Mouse (Mus musculus) erythroid progenitor cell, adult 5-6 weeks (primary cell): ENCODE results near the gene Rsph3b. TPM values are rescaled to one million over a fixed set of nuclear protein-coding genes. Genes with fewer than 3 reads are reported as not detected.

Experiments
- ATAC-seq: replicated peaks from 2 replicates; pipeline ENCODE4 v1.8.0; 2016; ENCODE audit warnings: moderate number of reproducible peaks, mild to moderate bottlenecking, moderate TSS enrichment, inconsistent platforms; ENCODE audit not compliant: poor library complexity, low FRiP score, severe bottlenecking
- total RNA-seq, 2 experiments: library from RNA; stranded (forward) in 1 of 2; stranded (reverse) in 1 of 2; fragments of 150-400 nt in 1 of 2; fragments of 186-747, 209-891 nt in 1 of 2; gene quantifications; 2 replicates each; pipeline versions ENCODE4 v1.2.3 to v1.2.4; 2015 to 2017; ENCODE audit warnings: low replicate concordance in 2 of 2

Rsph3b gene
- total RNA-seq, 2 experiments from 2014 or later = 2.0 to 5.4 TPM

DNA sequence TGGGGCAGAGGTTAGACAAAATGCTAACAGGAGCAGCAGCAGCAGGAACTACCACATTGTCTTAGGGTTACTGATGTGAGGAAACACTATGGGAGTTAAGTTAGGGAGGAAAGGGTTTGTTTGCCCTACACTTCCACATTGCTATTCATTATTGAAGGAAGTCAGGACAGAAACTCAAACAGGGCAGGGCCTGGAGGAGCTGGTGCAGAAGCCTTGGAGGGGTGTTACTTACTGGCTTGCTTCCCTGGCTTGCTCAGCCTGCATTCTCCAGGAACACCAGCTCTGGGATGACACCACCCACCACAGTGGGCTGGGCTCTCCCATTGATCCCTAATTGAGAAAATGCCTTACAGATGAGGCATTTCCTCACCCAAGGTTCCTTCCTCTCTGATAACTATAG is 79.7 kb downstream of the Rsph3b start:
- ATAC-seq = no peak

DNA sequence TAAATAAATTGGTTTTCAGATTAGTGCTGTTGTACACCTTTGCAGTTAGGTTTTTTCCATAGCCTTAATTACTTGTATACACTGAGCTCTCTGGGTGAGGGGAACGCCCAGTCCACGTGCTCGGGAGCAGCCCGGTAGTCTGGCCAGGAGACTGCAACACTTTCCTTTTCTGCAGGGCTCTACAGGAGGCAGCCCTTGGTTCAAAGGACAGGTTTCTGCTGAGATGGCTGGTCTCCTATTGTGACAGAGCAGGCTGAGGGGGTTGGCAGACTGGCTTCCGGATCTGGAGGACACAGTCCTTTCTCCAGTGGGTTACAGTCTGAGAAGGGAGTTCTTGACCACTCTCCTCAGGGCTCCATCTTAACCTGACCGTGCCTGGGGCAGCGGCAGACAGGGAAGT is 80.7 kb downstream of the Rsph3b start:
- ATAC-seq = no peak

DNA sequence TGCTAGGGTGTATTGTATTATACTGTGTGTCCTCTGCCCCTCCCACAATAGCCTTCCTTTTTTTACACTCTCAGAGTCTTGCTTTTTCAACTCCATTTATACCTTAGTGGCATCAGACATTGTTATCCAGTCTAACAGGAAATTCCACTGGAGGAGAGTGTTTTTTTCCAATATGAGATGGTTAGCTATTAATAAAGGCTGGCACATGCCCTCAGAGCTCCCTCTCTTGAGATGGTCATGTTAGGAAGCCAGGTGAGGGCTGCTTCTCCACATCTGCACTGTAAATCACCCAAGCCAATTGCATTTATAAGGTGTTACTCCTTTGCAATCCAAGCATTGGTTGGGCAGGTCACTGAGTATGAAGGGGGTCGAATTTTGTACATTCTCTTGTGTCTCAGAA is 81.9 kb downstream of the Rsph3b start:
- ATAC-seq = no peak

DNA sequence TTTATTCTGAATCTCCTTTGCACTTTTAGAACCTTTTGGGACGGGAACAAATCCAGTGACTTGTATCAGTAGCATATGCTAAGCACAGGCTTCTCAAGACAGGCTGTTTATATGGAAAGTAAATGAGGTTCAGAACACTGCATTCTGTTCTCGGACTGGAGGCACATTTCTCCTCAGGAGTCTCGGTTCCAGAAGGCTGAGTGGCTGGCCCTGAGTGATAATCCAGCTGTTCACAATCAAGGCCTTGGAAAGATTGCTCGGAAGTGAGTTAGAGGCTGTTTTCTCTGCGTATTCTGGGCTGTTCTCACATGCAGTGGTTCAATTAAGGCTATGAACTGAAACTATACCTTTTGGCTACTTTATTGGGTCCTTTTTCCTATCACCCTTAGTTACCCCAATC is 82.9 kb downstream of the Rsph3b start:
- ATAC-seq = no peak

DNA sequence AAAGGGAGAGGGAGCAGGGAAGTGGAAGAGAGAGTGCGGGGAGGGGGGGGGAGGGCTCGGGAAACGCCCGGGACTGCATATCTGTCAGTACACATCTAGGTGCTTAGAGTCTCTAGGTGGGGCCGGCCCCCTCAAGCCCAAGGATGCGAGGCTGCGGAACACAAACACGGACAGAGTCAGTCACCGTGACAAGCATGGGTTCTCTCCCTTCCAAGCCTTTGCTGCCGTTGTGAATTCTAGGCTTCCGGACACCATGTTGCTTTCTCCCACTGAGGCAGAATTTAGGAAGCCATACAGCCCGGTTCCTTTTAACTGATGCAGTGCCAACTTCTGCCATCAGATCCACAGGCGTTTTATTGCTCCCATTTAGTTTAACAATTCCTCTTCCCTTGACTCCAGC is 83.6 kb downstream of the Rsph3b start:
- no peak for ATAC-seq

DNA sequence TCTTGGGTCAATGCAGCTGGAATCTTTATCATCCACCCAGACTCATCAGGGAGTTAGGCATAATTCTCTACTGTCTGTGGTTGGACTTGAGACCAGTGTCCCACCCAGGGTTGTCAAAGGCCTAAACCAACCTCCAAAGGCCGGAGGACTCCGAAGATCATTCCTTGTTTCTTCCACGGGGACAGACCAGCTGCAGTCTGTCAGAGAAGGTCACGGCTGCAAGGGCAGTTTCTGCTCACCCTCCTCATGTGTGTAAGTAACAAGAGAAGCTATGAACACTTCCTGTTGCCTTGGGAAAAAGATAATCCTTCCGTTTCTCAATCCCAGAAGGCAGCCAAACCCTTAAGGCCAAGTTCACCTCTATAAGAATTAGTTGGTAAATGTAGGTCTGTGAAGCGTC is 85.0 kb downstream of the Rsph3b start:
- no peak for ATAC-seq

DNA sequence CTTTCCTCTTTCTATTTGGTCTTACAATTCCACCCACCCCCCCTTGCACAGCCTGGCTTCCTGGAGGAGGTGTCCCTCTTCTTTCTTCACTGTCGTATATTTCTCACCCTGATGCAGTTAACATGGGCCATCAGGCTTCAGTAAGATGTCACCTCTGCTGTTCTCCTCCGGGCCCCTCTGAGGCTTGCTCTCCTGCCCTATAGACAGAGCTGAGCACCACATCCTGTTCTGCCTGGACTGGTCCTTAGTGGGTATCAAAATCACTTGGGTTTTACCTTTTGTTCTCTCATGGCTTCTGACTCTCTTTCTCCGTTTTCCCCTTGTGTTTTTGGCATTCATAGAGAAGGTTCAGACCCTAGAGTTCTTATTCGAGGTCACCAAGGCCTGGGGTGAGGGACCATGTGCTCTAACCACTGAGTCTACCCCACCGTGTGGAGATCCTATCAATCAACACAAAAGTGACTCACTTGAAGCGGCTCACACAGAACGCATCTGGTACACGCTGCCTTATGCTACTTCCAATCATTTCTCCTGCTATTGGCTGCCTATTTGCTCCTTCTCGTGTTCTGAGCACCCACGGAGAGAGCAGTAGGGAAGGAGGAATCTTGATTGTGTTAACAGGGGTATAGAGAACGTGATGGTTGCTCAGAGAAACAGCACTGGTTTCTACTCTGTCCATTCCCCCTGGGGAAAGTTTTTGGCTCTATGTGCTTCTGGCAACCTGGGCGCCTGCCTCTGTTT is 86.3 kb downstream of the Rsph3b start:
- ATAC-seq = no peak

DNA sequence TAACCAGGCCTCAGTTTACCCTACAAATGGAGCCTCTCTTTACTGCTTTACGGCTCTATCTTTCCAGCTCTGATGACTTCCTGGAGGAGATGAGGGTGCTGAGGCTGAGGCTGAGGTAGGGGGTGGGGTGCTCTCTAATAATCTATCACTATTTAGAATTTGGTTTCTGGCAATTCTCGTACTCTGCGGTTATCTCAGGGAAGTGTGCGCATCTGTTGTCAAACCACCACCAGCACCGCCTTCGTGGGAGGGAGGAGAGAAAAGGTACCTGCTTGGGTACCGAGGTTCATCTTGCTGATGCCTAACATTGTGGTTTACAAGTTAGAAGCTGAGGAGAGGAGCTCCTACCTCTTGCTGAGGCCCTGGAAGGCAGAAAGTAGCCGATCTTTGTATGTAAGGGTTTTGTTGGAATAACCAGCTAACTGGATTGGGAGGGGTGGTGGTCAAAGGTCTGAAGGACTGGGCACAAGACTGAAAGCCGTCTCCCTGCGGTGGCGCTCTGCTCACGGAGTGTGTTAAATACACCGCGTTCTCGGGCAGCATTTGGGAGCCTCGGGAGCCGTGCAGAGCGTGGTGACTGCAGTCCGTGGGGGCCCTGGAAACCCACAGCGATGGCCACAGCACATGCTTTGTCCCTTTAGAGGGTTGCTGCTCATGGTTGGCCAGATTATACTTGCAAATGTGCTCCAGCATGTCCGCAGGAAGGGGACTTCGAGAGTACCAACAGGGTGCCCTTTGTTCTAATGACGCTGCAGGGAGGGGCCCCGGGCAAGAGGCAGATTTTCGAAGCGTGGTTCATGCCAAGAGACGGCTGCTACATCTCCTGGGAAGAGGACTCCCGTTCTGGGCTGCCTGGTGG is 87.1 kb downstream of the Rsph3b start:
- ATAC-seq = peak; percentile 42; the same call in 1 of the 2 replicates

DNA sequence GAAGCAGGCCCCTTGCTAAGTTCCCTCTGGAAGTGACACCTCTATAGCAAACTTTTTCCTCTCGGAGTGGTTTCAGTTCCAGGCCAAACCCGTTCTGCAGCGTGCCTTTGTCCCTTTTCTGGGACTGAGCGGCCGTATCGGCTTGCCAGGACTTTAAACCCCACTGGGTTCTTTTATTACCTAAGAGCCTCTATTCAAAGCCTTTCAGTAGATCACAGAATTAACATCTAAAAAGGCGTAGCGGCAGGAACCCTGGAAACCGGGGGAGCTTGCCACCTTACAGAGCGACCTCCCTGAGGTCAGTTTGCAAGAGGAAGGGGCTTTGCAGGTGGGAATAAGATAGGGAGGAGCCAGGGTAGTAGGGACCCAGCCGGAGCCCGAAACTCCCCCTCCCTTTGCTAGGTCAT is 88.0 kb downstream of the Rsph3b start:
- ATAC-seq = no peak

DNA sequence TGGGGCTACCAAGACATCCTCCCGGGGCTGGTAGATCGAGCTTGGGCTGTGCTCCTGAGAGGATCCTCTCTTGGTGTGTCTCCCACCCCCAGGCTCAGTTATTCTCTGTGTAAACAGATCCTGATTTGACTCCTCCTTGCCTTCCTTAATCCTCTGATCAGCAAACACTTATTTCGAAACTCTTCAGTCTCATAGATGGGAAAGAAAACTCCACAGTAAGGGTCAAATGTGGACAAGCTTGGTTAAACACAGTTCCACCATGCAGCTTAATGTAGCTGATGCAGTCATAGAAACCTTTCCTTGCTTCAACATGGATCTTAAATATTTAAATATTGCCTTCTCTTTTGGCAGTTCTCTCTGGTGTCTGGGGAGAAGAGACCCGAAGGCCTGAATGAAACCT is 88.4 kb downstream of the Rsph3b start:
- ATAC-seq = no peak

Other genes with a start within 250 kb of the Rsph3b start
- gene Ezr, start 165.9 kb downstream of the Rsph3b start, total RNA-seq (2015; ENCODE audit: low replicate concordance) = 59.5 and 69.6 TPM in 2 replicates
- 196 and 254 TPM in 2 replicates for gene Ezr, start 165.9 kb downstream of the Rsph3b start, total RNA-seq (2017; ENCODE audit: low replicate concordance)
- 36.0 and 50.7 TPM in 2 replicates for gene Tagap1, start 12.5 kb upstream of the Rsph3b start, total RNA-seq (2015; ENCODE audit: low replicate concordance)
- gene Tagap1, start 12.5 kb upstream of the Rsph3b start, total RNA-seq (2017; ENCODE audit: low replicate concordance) = 26.3 and 28.1 TPM in 2 replicates
- gene Rnaset2b, start 22.0 kb upstream of the Rsph3b start, total RNA-seq (2015; ENCODE audit: low replicate concordance) = 132 and 151 TPM in 2 replicates
- gene Rnaset2b, start 22.0 kb upstream of the Rsph3b start, total RNA-seq (2017; ENCODE audit: low replicate concordance) = 78.4 and 110 TPM in 2 replicates
- not detected in 2 replicates for gene Gm49721, start 30.2 kb upstream of the Rsph3b start, total RNA-seq (2015; ENCODE audit: low replicate concordance)
- gene Gm49721, start 30.2 kb upstream of the Rsph3b start, total RNA-seq (2017; ENCODE audit: low replicate concordance) = not detected in 2 replicates
- gene Gm1604a, start 76.9 kb upstream of the Rsph3b start, total RNA-seq (2015; ENCODE audit: low replicate concordance) = 3.2 TPM in 1 of 2 replicates, not detected in the other
- not detected in 2 replicates for gene Gm1604a, start 76.9 kb upstream of the Rsph3b start, total RNA-seq (2017; ENCODE audit: low replicate concordance)
- 1.7 and 4.3 TPM in 2 replicates for gene Rps6ka2, start 221.4 kb upstream of the Rsph3b start, total RNA-seq (2015; ENCODE audit: low replicate concordance)
- gene Rps6ka2, start 221.4 kb upstream of the Rsph3b start, total RNA-seq (2017; ENCODE audit: low replicate concordance) = 2.2 and 3.1 TPM in 2 replicates